Mouse (Mus musculus) left cerebral cortex, postnatal 10 days (tissue): ENCODE data around the gene Ghrh. TPM values are rescaled to one million over a fixed set of nuclear protein-coding genes. Genes with fewer than 3 reads are reported as not detected.

Source experiments
- DNase-seq, 2 experiments: peaks; one replicate each; pipeline ENCODE4 v3.0.0; 2021 to 2022; ENCODE audit warnings: low spot score in 2 of 2, mixed read lengths in 1 of 2; ENCODE audit errors: extremely low spot score in 1 of 2
- intact Hi-C: fragments of 180-260 bp; cut with DNase I; formaldehyde crosslinking; loops from one replicate; pipeline ENCODE4 v1.15.1; 2025
- total RNA-seq, 2 experiments: library from RNA; stranded (reverse); gene quantifications; 2 replicates each; pipeline ENCODE4 v1.2.3; 2021

Gene Ghrh
- total RNA-seq, 2 experiments from 2014 or later: not detected

GRCm38 (mm10) chr2:157354106-157354505 lies 6.8 kb upstream of the Ghrh start:
- intact Hi-C loops: no loop called here
- no peak for DNase-seq

- intact Hi-C loops: no loop called here
Observed at GRCm38 (mm10) chr2:157353183-157353582, 5.9 kb upstream of the Ghrh start.

DNA sequence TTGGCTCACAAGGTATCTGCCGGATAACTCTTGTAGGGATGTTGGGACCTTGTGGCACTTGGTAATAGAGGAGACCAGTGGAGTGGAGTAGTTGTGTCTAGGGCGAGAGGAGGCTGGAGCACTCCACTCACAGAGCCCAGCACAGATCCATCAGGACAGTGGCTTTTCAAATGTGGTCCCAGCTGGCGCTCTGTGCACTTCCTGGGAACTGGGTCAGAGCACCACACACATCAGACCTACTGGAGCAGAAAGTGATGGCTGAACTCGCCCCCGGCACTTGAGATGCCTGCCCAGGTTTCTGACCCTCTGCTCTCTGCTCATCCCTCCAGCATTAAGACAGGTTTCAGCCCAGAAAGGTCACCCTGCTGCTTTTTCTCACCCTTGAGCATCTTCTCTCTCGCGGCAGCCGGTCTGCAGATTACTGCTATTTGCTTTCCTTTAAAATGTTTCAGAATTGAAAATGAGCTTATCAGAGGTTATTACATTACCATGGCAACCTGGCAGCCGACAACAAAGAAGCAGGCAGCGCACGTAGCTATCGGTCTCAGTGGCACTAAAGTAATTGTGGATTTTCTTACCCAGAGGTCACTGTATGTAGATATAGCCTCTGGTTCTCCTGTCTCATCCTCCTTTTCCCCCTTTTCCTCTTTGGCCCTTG lies 1.9 kb upstream of the Ghrh start:
- peak in 1 of 2 experiments; percentile 25 for DNase-seq
- intact Hi-C loops: no loop called here

More at GRCm38 (mm10) chr2:157353183-157353582, 5.9 kb upstream of the Ghrh start:
- DNase-seq: no peak

GRCm38 (mm10) chr2:157343337-157343736 lies 4.0 kb downstream of the Ghrh start:
- intact Hi-C loops: loop anchor here (5.0 kb wide), 1 partner anchor 229 kb away; the partner anchor contains the start of gene Blcap
- DNase-seq: no peak

GRCm38 (mm10) chr2:157342328-157342926 lies 4.9 kb downstream of the Ghrh start:
- intact Hi-C loops: loop anchor here (1.0 to 5.0 kb wide), 2 partner anchors 115 to 230 kb away; partner anchors contain the start of gene Blcap
- no peak for DNase-seq

DNA sequence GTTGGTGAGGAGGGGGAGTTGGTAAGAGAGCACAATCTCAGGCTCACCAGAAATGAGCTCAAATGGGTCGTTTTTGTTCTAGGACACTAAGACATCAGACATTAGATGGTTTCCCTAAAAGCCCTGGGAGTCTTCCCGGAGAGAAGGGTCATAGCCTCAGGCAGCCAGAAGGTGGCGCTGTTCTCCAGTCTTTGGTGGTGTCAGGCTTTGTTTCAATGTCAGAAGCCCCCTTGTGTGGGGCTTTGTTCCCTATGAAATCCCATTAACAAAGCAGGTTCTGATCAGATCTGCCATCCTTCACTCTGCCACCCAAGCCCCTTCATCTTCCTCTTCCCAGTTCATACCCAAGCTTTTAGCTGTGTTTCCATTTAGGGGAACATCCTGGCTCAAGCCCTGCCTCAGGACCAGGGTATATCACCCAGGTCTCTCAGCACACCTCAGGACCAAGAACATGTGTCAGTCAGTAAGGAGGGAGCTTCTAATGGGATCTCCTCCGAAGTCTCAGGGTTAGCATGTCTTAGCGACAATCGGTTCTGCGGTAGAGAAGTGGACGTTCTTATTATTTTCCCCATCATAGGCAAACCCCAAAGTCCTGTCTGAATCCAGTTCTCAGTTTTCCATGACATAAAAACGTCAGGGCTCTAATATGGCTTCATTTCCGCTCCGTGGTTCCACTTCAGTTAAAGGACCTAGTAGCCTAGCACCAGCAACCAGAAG lies 5.6 kb downstream of the Ghrh start:
- peak; percentile 81 to 82 for DNase-seq
- intact Hi-C loops: loop anchor here (1.0 to 5.0 kb wide), 2 partner anchors 116 to 231 kb away; partner anchors contain the start of gene Blcap

DNA sequence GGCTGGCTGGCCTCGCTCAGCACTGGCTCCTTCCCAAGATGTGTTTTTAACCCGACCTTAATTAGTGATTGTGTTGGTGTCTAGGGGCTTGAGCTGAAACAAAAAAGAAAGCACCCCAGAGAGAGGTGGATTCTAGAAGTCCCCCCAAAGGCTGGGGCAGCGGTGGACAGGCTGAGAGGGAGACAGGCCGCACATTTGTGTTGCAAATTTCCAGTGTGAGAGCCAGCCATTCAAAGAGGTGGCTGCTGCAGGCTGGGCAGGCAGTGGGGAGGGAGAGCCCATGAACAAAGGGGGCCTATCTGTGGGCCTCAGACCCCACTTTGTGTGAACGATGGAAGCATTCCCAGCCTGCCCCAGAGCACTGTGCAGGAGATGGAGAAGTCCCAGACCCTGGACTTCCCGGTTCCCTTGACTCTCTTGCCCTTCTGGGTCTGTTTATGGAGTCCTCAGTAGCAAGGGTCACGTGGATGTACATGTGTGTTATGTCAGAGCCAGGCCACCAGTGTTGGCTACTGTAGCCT lies 7.0 kb downstream of the Ghrh start:
- intact Hi-C loops: loop anchor here (5.0 kb wide), 1 partner anchor 232 kb away; the partner anchor contains the start of gene Blcap
- DNase-seq: peak; percentile 60 to 63

- intact Hi-C loops: loop anchor here (5.0 kb wide), 1 partner anchor 47 kb away; no protein-coding TSS in a partner anchor
- DNase-seq: no peak
Observed at GRCm38 (mm10) chr2:157339532-157339931, 7.8 kb downstream of the Ghrh start.

DNA sequence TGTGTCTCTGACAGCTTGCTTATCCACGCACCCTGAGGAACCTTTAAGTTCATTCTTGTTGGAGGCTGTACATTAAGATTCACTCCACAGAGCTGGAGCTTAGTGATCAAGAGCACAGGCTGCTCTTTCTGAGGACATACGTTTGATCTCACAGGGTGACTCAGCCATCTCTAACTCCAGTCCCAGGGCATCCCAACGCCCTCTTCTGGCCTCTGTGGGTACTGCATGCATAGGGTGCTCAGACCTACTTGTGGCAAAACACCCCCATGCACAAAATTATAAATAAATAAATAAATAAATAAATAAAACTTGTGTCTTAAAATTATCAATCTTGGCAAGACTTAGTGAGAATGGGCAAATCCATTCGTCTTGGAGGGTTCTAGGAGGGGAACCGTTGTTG lies 8.6 kb downstream of the Ghrh start:
- peak; percentile 38 to 78 for DNase-seq
- intact Hi-C loops: loop anchor here (5.0 kb wide), 1 partner anchor 46 kb away; no protein-coding TSS in a partner anchor

- intact Hi-C loops: no loop called here
- no peak for DNase-seq
Observed at GRCm38 (mm10) chr2:157332059-157332458, 15.2 kb downstream of the Ghrh start.

GRCm38 (mm10) chr2:157328570-157328969 lies 18.7 kb downstream of the Ghrh start:
- peak in 1 of 2 experiments; percentile 62 for DNase-seq
- intact Hi-C loops: no loop called here

- no peak for DNase-seq
- intact Hi-C loops: no loop called here
Observed at GRCm38 (mm10) chr2:157328106-157328505, 19.2 kb downstream of the Ghrh start.

- intact Hi-C loops: no loop called here
- no peak for DNase-seq
Observed at GRCm38 (mm10) chr2:157325238-157325637, 22.1 kb downstream of the Ghrh start.

- intact Hi-C loops: no loop called here
- no peak for DNase-seq
Observed at GRCm38 (mm10) chr2:157322029-157322766, 25.1 kb downstream of the Ghrh start.

DNA sequence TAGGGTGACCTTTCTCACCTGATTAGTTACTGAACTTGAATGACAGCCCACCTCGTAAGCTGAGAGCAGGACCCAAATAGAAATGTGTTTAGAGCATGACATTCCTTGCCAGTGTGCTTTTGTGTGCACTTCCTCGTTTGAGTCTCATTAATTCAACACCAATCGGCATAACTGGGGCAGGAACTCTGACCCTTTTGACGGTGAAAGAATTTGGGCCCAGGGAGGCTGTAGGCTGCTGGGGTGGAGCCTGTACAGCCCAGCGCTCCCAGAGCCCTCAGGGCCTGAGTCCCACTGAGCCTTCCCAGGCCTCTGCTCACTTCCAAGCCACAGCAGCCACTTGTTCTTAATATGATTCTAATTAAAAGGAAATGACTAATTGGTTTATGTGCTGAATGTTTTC lies 26.4 kb downstream of the Ghrh start:
- no peak for DNase-seq
- intact Hi-C loops: no loop called here

DNA sequence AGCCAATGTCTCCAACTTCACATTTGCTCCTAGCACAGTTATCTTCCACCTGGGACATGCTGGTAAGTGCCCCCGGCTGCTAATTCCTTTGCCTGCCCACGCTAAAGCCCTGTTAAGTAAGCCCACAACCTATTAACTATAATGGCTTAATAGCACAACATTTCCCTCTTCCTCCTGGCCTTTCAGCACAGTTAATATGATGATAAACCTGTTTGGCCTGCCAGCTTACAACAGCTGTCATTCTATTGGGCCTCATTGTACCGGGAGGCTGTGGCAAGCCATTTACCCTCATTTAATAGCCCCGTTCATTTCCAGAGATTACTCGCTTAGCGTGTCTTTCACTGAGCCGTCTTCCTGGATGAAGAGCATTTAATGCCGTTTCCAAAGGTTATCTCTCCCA lies 27.2 kb downstream of the Ghrh start:
- intact Hi-C loops: no loop called here
- DNase-seq: no peak

GRCm38 (mm10) chr2:157317220-157317619 lies 30.1 kb downstream of the Ghrh start:
- no peak for DNase-seq
- intact Hi-C loops: no loop called here

DNA sequence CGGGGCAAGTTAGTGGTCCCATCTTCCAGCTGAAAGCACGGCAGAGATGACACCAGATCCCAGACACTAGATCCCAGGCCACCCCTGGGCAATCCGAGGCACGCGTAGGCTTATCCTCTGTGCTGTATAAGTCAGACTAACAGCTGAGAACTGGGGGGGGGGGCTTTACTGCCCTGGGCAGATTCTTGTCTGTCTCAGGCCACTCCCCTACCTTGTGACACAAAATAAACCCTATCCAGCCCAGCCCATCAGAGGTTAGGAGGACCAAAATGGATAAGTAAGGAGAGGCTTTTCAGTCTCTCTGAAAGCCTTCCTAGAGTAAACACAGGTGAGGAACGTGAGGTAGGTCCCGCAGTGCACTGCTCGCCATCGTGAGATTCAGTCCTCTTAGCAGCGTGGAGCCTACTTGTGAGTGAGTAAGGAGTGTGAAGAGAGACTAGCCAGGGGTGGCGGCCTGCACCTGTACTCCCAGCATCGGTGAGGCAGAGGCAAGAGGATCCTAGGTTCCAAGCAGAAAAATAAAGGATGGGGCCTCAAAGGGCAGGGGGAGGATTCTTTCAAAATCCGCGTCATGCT lies 30.9 kb downstream of the Ghrh start:
- DNase-seq: no peak
- intact Hi-C loops: no loop called here
